Mouse (Mus musculus) MEL (cell line): ENCODE measurements around the gene Il12a. TPM values are rescaled to one million over a fixed set of nuclear protein-coding genes. Genes with fewer than 3 reads are reported as not detected.

Experiments used
- DNase-seq: peaks from one replicate; pipeline ENCODE4 v3.0.0; 2011; ENCODE audit warnings: low read depth, low spot score
- H3K27ac ChIP-seq: 2 replicates; pipeline ENCODE4 v1.5.1; 2012; ENCODE audit warnings: low read depth, mild to moderate bottlenecking, control low read depth, low read length, moderate library complexity; ENCODE audit not compliant: control insufficient read depth
- H3K27me3 ChIP-seq, 2 experiments: fragments of 150-350 bp in 1 of 2; sonication (generic) in 1 of 2; 2 replicates each; pipeline ENCODE4 v1.6.1; 2012; ENCODE audit warnings: low read length in 2 of 2, mild to moderate bottlenecking in 2 of 2, improper control_type of control experiment in 1 of 2, moderate library complexity in 1 of 2; ENCODE audit not compliant: insufficient read depth in 2 of 2, control insufficient read depth in 1 of 2
- H3K36me3 ChIP-seq, 2 experiments: 2 replicates each; pipeline ENCODE4 v1.6.1; 2012 to 2014; ENCODE audit warnings: low read length in 2 of 2, improper control_type of control experiment in 1 of 2, inconsistent platforms in 1 of 2, mild to moderate bottlenecking in 1 of 2; ENCODE audit not compliant: insufficient read depth in 2 of 2, control insufficient read depth in 1 of 2
- H3K4me1 ChIP-seq, 2 experiments: fragments of 150-350 bp in 1 of 2; sonication (generic) in 1 of 2; 2 replicates each; pipeline ENCODE4 v1.6.1; 2012; ENCODE audit warnings: low read length in 2 of 2, improper control_type of control experiment in 1 of 2, mild to moderate bottlenecking in 1 of 2; ENCODE audit not compliant: insufficient read depth in 2 of 2, control insufficient read depth in 1 of 2
- H3K4me3 ChIP-seq, 2 experiments: fragments of 150-350 bp in 1 of 2; sonication (generic) in 1 of 2; 2 replicates each; pipeline ENCODE4 v1.5.1; 2012; ENCODE audit warnings: low read depth in 2 of 2, low read length in 2 of 2, mild to moderate bottlenecking in 2 of 2, moderate library complexity in 2 of 2, control low read depth in 1 of 2, improper control_type of control experiment in 1 of 2; ENCODE audit not compliant: control insufficient read depth in 1 of 2, insufficient read depth in 1 of 2
- H3K79me2 ChIP-seq: 2 replicates; pipeline ENCODE4 v1.6.1; 2012; ENCODE audit warnings: mild to moderate bottlenecking, low read length, moderate library complexity; ENCODE audit not compliant: control insufficient read depth, poor library complexity, insufficient read depth
- H3K9ac ChIP-seq: 2 replicates; pipeline ENCODE4 v1.6.1; 2012; ENCODE audit warnings: low read depth, mild to moderate bottlenecking, control low read depth, low read length, moderate library complexity; ENCODE audit not compliant: control insufficient read depth, poor library complexity, severe bottlenecking
- H3K9me3 ChIP-seq: fragments of 150-350 bp; sonication (generic); replicated peaks from 2 replicates; pipeline ENCODE4 v1.6.1; 2012; ENCODE audit warnings: mild to moderate bottlenecking, low read length, improper control_type of control experiment, moderate library complexity; ENCODE audit not compliant: insufficient read depth
- CTCF ChIP-seq, 3 experiments: IDR thresholded peaks in 2 of 3; conservative IDR thresholded peaks in 1 of 3; 2 replicates each; pipeline ENCODE4 v1.5.1; 2011 to 2012; ENCODE audit warnings: low read length in 3 of 3, low read depth in 2 of 3, mild to moderate bottlenecking in 2 of 3, improper control_type of control experiment in 1 of 3, inconsistent platforms in 1 of 3, mixed read lengths in 1 of 3, moderate library complexity in 1 of 3; ENCODE audit not compliant: control insufficient read depth in 1 of 3, insufficient read depth in 1 of 3, poor library complexity in 1 of 3, severe bottlenecking in 1 of 3
- EP300 ChIP-seq, 2 experiments: IDR thresholded peaks; 2 replicates each; pipeline ENCODE4 v1.6.1; 2011; ENCODE audit warnings: improper control_type of control experiment in 2 of 2, low read length in 2 of 2, low read depth in 1 of 2, mild to moderate bottlenecking in 1 of 2
- GABPA ChIP-seq: IDR thresholded peaks from 2 replicates; pipeline ENCODE4 v1.6.1; 2012; ENCODE audit warnings: low read depth, mild to moderate bottlenecking, inconsistent platforms, low read length, improper control_type of control experiment, moderate library complexity
- GATA1 ChIP-seq: IDR thresholded peaks from 2 replicates; pipeline ENCODE4 v1.6.1; 2011; ENCODE audit warnings: low read depth, low read length, improper control_type of control experiment
- JUND ChIP-seq: IDR thresholded peaks from 2 replicates; pipeline ENCODE4 v1.6.1; 2011; ENCODE audit warnings: low read depth, mild to moderate bottlenecking, improper control_type of control experiment, low read length
- KAT2A ChIP-seq: conservative IDR thresholded peaks from 2 replicates; pipeline ENCODE4 v1.6.1; 2012; ENCODE audit warnings: low read depth, low read length, improper control_type of control experiment, inconsistent platforms
- MAX ChIP-seq: IDR thresholded peaks from 2 replicates; pipeline ENCODE4 v1.6.1; 2011; ENCODE audit warnings: low read length, improper control_type of control experiment
- MAZ ChIP-seq: IDR thresholded peaks from 2 replicates; pipeline ENCODE4 v1.6.1; 2012; ENCODE audit warnings: low read depth, mild to moderate bottlenecking, inconsistent platforms, low read length, improper control_type of control experiment
- MEF2A ChIP-seq: IDR thresholded peaks from 2 replicates; pipeline ENCODE4 v1.6.1; 2014; ENCODE audit warnings: low read depth, mild to moderate bottlenecking, inconsistent platforms, low read length, improper control_type of control experiment; ENCODE audit not compliant: poor library complexity, insufficient replicate concordance, severe bottlenecking; ENCODE audit errors: extremely low read depth
- MXI1 ChIP-seq: IDR thresholded peaks from 2 replicates; pipeline ENCODE4 v1.6.1; 2011; ENCODE audit warnings: mild to moderate bottlenecking, low read depth, low read length, improper control_type of control experiment
- MYB ChIP-seq: IDR thresholded peaks from 2 replicates; pipeline ENCODE4 v1.6.1; 2011; ENCODE audit warnings: mild to moderate bottlenecking, low read depth, low read length, improper control_type of control experiment
- MYC ChIP-seq: IDR thresholded peaks from 2 replicates; pipeline ENCODE4 v1.6.1; 2011; ENCODE audit warnings: low read depth, mild to moderate bottlenecking, low read length, improper control_type of control experiment, moderate library complexity
- NRF1 ChIP-seq: IDR thresholded peaks from 2 replicates; pipeline ENCODE4 v1.6.1; 2014; ENCODE audit warnings: low read depth, mild to moderate bottlenecking, inconsistent platforms, low read length, improper control_type of control experiment, moderate library complexity; ENCODE audit not compliant: poor library complexity, insufficient read depth, severe bottlenecking
- POLR2AphosphoS2 ChIP-seq: IDR thresholded peaks from 2 replicates; pipeline ENCODE4 v1.6.1; 2011; ENCODE audit warnings: low read length, improper control_type of control experiment
- POLR2AphosphoS5 ChIP-seq: IDR thresholded peaks from 2 replicates; pipeline ENCODE4 v1.6.1; 2012; ENCODE audit warnings: low read depth, borderline replicate concordance, mild to moderate bottlenecking, inconsistent platforms, low read length, moderate library complexity, mixed read lengths
- RAD21 ChIP-seq: IDR thresholded peaks from 2 replicates; pipeline ENCODE4 v1.6.1; 2011; ENCODE audit warnings: mild to moderate bottlenecking, low read depth, low read length, improper control_type of control experiment
- RCOR1 ChIP-seq: IDR thresholded peaks from 2 replicates; pipeline ENCODE4 v1.6.1; 2012; ENCODE audit warnings: low read depth, mild to moderate bottlenecking, inconsistent platforms, low read length, improper control_type of control experiment
- SIN3A ChIP-seq: IDR thresholded peaks from 2 replicates; pipeline ENCODE4 v1.6.1; 2012; ENCODE audit warnings: low read length, improper control_type of control experiment, inconsistent platforms
- SMC3 ChIP-seq: IDR thresholded peaks from 2 replicates; pipeline ENCODE4 v1.6.1; 2011; ENCODE audit warnings: low read depth, low read length, improper control_type of control experiment
- TAL1 ChIP-seq: IDR thresholded peaks from 2 replicates; pipeline ENCODE4 v1.6.1; 2012; ENCODE audit warnings: mild to moderate bottlenecking, inconsistent platforms, low read length, moderate library complexity, mixed read lengths
- TCF12 ChIP-seq: IDR thresholded peaks from 2 replicates; pipeline ENCODE4 v1.6.1; 2014; ENCODE audit warnings: low read depth, mild to moderate bottlenecking, inconsistent platforms, low read length, improper control_type of control experiment, moderate library complexity
- USF1 ChIP-seq: IDR thresholded peaks from 2 replicates; pipeline ENCODE4 v1.6.1; 2014; ENCODE audit warnings: low read depth, mild to moderate bottlenecking, inconsistent platforms, low read length, improper control_type of control experiment, moderate library complexity
- USF2 ChIP-seq, 2 experiments: IDR thresholded peaks; 2 replicates each; pipeline ENCODE4 v1.6.1; 2011 to 2012; ENCODE audit warnings: improper control_type of control experiment in 2 of 2, low read length in 2 of 2, borderline replicate concordance in 1 of 2, inconsistent platforms in 1 of 2, low read depth in 1 of 2, mild to moderate bottlenecking in 1 of 2; ENCODE audit not compliant: insufficient read depth in 1 of 2
- ZMIZ1 ChIP-seq: IDR thresholded peaks from 2 replicates; pipeline ENCODE4 v1.6.1; 2012; ENCODE audit warnings: low read depth, mild to moderate bottlenecking, inconsistent platforms, low read length, improper control_type of control experiment, moderate library complexity
- ZNF384 ChIP-seq: IDR thresholded peaks from 2 replicates; pipeline ENCODE4 v1.6.1; 2012; ENCODE audit warnings: low read depth, mild to moderate bottlenecking, inconsistent platforms, low read length, improper control_type of control experiment
- polyA plus RNA-seq, 2 experiments: library from polyadenylated mRNA; stranded (reverse) in 1 of 2; unstranded in 1 of 2; fragments of >175 nt in 1 of 2; fragments of >200 nt in 1 of 2; gene quantifications; 2 replicates each; pipeline versions ENCODE4 v1.2.1 to v1.2.4; 2012; ENCODE audit warnings: low replicate concordance in 2 of 2, low read depth in 1 of 2; ENCODE audit not compliant: insufficient read length in 2 of 2, insufficient read depth in 1 of 2, missing spikeins in 1 of 2
- total RNA-seq: library from RNA; depleted of rRNA; stranded (reverse); fragments of 300-350 nt; gene quantifications from 2 replicates; pipeline ENCODE4 v1.2.3, GENCODE M21; 2012

Gene Il12a
- total and polyA plus RNA-seq, 3 experiments: not detected

DNA sequence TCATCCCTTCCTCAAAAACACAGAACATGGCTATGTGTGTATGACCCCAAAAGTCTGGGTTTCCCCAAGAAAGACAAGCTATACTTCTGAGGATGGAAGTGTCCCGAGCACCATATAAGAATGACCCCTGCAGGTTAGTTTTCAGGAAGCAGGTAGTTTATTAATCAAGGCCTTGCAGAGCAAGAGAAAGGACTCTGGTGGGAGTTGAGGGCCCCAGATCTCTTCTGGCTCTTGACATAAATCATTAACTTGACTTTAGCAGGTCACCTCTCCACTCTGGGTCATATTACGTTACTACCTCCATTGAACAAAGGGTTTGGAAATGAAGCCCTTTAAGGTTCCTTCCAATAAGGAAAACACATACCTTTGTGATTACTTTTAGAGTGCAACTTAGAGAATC, 15.7 kb upstream of the Il12a start:
- H3K9me3 ChIP-seq: no peaks in the 10 kb centered on the region
- no peaks in the 10 kb centered on the region for H3K27me3 ChIP-seq
- no peak overlapping the region for H3K27ac ChIP-seq
- no peak for DNase-seq
- TF ChIP-seq JUND (no peak), USF2 (IDR thresholded peaks at IDR 0.05; ENCODE audit: borderline replicate concordance in 1 of 2, insufficient read depth in 1 of 2, low read depth in 1 of 2, low read length in 2 of 2) (no peak), TCF12 (no peak), TAL1 (no peak), EP300 (IDR thresholded peaks at IDR 0.05; ENCODE audit: low read depth in 1 of 2, low read length in 2 of 2) (no peak), KAT2A (no peak), POLR2AphosphoS5 (no peak), POLR2AphosphoS2 (no peak), ZNF384 (no peak), SMC3 (no peak), RAD21 (no peak), MYB (no peak), MYC (no peak), GABPA (no peak), SIN3A (no peak), CTCF (IDR thresholded peaks at IDR 0.05 in 2 of 3, conservative IDR thresholded peaks at IDR 0.05 in 1 of 3; ENCODE audit: control insufficient read depth in 1 of 3, insufficient read depth in 1 of 3, low read depth in 2 of 3, low read length in 3 of 3, poor library complexity in 1 of 3, severe bottlenecking in 1 of 3) (no peak)
- peaks cover 0 to 3% of the 10 kb centered on the region in 2 experiments; a peak in 2 of 4 replicates for H3K36me3 ChIP-seq
- H3K4me1 ChIP-seq: peaks cover 2 to 6% of the 10 kb centered on the region in 2 experiments; a peak in 2 of 4 replicates
- H3K4me3 ChIP-seq: no peak overlapping the region
- no peaks in the 10 kb centered on the region for H3K79me2 ChIP-seq
- no peak overlapping the region for H3K9ac ChIP-seq

DNA sequence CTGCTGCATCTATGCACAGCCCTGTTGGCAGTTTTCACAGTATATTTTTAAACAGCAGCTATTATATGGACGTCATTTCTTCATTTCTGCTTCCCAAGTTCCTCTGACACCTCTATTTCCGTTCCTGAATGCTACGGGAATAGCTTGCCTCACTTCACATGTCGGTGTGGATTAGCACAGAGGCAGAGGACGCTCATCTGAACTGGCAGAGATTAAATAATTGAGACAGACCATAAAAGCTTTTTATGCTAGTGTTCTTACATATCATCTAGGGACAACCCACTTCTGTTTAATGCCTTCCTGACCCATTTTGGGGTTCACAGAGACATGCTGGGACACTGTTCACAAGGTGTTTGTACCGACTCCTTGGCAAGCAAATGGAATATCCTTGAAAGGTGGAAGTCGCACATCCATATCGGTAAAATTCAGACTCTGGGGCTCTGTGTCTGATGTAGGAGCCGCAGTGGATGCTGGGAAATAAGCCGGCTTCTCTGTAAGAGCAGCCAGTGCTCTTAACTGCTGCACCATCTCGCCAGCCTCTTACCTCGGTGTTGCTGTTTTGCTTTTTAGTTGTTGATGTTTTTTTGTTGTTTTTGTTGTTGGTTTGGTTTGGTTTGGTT, 15.1 kb upstream of the Il12a start:
- Histone ChIP-seq H3K79me2 (no peaks in the 10 kb centered on the region), H3K4me1 (peaks cover 2 to 6% of the 10 kb centered on the region in 2 experiments; a peak in 2 of 4 replicates), H3K27me3 (no peaks in the 10 kb centered on the region), H3K9ac (no peak overlapping the region), H3K36me3 (peaks cover 0 to 3% of the 10 kb centered on the region in 2 experiments; a peak in 2 of 4 replicates), H3K9me3 (no peaks in the 10 kb centered on the region), H3K4me3 (no peak overlapping the region), H3K27ac (no peak overlapping the region)
- no peak for DNase-seq
- TF ChIP-seq NRF1 (no peak), RCOR1 (no peak), MAX (no peak), JUND (no peak), KAT2A (no peak), RAD21 (no peak), MYC (no peak), USF2 (IDR thresholded peaks at IDR 0.05; ENCODE audit: borderline replicate concordance in 1 of 2, insufficient read depth in 1 of 2, low read depth in 1 of 2, low read length in 2 of 2) (no peak), TAL1 (no peak), MEF2A (no peak), USF1 (no peak), MXI1 (no peak), GATA1 (no peak), ZMIZ1 (no peak), POLR2AphosphoS5 (no peak), MAZ (no peak), EP300 (IDR thresholded peaks at IDR 0.05; ENCODE audit: low read depth in 1 of 2, low read length in 2 of 2) (no peak)
